Comparison of ENCODE assay signal across 8 mouse cellular contexts in genomic region chr2:29618926-29619483, GRCm38 (mm10). TPM values are rescaled to one million over a fixed set of nuclear protein-coding genes. Genes with fewer than 3 reads are reported as not detected.
DNase-seq lines count a peak whose midpoint lies in the region; ATAC-seq and TF ChIP-seq lines count a peak whose summit lies in the region.

No protein-coding gene starts in this region.

- H3K4me1 ChIP-seq in heart, embryonic 10.5 days = peaks cover 37% of the 10 kb centered on the region
- H3K4me1 ChIP-seq in testis, adult 2 months (ENCODE audit: control insufficient read depth, insufficient read depth, low read length) = peaks cover 17% of the 10 kb centered on the region
- peaks cover 28% of the 10 kb centered on the region for H3K4me1 ChIP-seq in limb, embryonic 10.5 days
- H3K4me1 ChIP-seq in neural tube, embryonic 15.5 days = peaks cover 39% of the 10 kb centered on the region

- peak overlapping the region; percentile 95; the same call in 1 of the 2 replicates for H3K27ac ChIP-seq in heart, embryonic 10.5 days
- no peak overlapping the region for H3K27ac ChIP-seq in testis, adult 2 months (ENCODE audit: control insufficient read depth, insufficient read depth, low read depth, low read length)
- peak overlapping the region; percentile 95; the same call in 1 of the 2 replicates for H3K27ac ChIP-seq in limb, embryonic 10.5 days
- H3K27ac ChIP-seq in neural tube, embryonic 15.5 days (replicated peaks) = no peak overlapping the region

- intact Hi-C loops in gastrocnemius, postnatal 36 days (cut with DNase I) = loop anchor here (2.0 to 5.0 kb wide), 2 partner anchors 33 to 112 kb away; no protein-coding TSS in a partner anchor

- H3K36me3 ChIP-seq in heart, embryonic 10.5 days = no peaks in the 10 kb centered on the region
- no peaks in the 10 kb centered on the region for H3K36me3 ChIP-seq in testis, adult 2 months (ENCODE audit: control insufficient read depth, insufficient read depth, low read length)
- H3K36me3 ChIP-seq in limb, embryonic 10.5 days = peaks cover 12% of the 10 kb centered on the region; the same call in 1 of the 2 replicates
- H3K36me3 ChIP-seq in neural tube, embryonic 15.5 days = no peaks in the 10 kb centered on the region

- 61% methylated on average over 8 of the region's 8 CpGs for WGBS in heart, embryonic 10.5 days
- 64% methylated on average over 8 of the region's 8 CpGs for WGBS in limb, embryonic 10.5 days
- WGBS in neural tube, embryonic 15.5 days = 65% methylated on average over 8 of the region's 8 CpGs

- peak overlapping the region; percentile 88; the same call in 1 of the 2 replicates for H3K4me3 ChIP-seq in heart, embryonic 10.5 days
- H3K4me3 ChIP-seq in testis, adult 2 months (ENCODE audit: control insufficient read depth, low read depth, low read length) = peak overlapping the region; percentile 70
- H3K4me3 ChIP-seq in limb, embryonic 10.5 days = peak overlapping the region; percentile 88
- peak overlapping the region; percentile 69 for H3K4me3 ChIP-seq in neural tube, embryonic 15.5 days (replicated peaks)

- no peak for TF ChIP-seq POLR2A in testis, adult 2 months (IDR thresholded peaks at IDR 0.05; ENCODE audit: control insufficient read depth, low read depth, low read length)

- no peaks in the 10 kb centered on the region for H3K27me3 ChIP-seq in heart, embryonic 10.5 days (ENCODE audit: insufficient read depth, poor library complexity, severe bottlenecking)
- H3K27me3 ChIP-seq in testis, adult 2 months (ENCODE audit: control insufficient read depth, insufficient read depth, low read length) = no peaks in the 10 kb centered on the region
- no peaks in the 10 kb centered on the region for H3K27me3 ChIP-seq in limb, embryonic 10.5 days (ENCODE audit: low read depth, poor library complexity, severe bottlenecking)
- H3K27me3 ChIP-seq in neural tube, embryonic 15.5 days (replicated peaks) = no peaks in the 10 kb centered on the region

- DNase-seq in heart, embryonic 10.5 days (ENCODE audit: low spot score) = no peak
- no peak for DNase-seq in heart, postnatal 4 days
- no peak for DNase-seq in testis, postnatal 14 days (ENCODE audit: low spot score)
- no peak for DNase-seq in limb, embryonic 10.5 days (ENCODE audit: low spot score)
- no peak for DNase-seq in urinary bladder, postnatal 14 days (ENCODE audit: low spot score)
- DNase-seq in gastrocnemius, postnatal 36 days = no peak

- no peak overlapping the region for H3K9ac ChIP-seq in neural tube, embryonic 15.5 days (replicated peaks)

- ATAC-seq in neural tube, embryonic 15.5 days (ENCODE audit: low FRiP score) = no peak

- H3K4me2 ChIP-seq in neural tube, embryonic 15.5 days = peak overlapping the region; percentile 11; the same call in 1 of the 2 replicates

- TF ChIP-seq CTCF in testis, adult 2 months (IDR thresholded peaks at IDR 0.05; ENCODE audit: control insufficient read depth, insufficient read depth, insufficient replicate concordance, low read depth, low read length) = no peak

- H3K9me3 ChIP-seq in heart, embryonic 10.5 days = no peaks in the 10 kb centered on the region
- no peaks in the 10 kb centered on the region for H3K9me3 ChIP-seq in limb, embryonic 10.5 days (replicated peaks)
- no peaks in the 10 kb centered on the region for H3K9me3 ChIP-seq in neural tube, embryonic 15.5 days (replicated peaks)

RNA-seq across cellular contexts. Expression of gene Rapgef1, which starts 0.5 kb away (rescaled TPM):
- polyA plus RNA-seq in heart, embryonic 10.5 days (2016; fragmentation: Nextera tagmentation; extraction: Ambion mirVana) = 11.2 and 13.4 TPM in 2 replicates
- 10 to 100 TPM; 96.3 to 98.4 TPM for total RNA-seq in heart, postnatal 4 days (2021)
- polyA plus RNA-seq in testis, adult 2 months (2012; rRNA removed) = 58.8 and 59.2 TPM in 2 replicates
- 17.2 and 18.1 TPM in 2 replicates for polyA plus RNA-seq in limb, embryonic 10.5 days (2016; fragmentation: Nextera tagmentation; extraction: Ambion mirVana)
- polyA plus RNA-seq in neural tube, embryonic 15.5 days (2015; fragmentation: Nextera tagmentation; extraction: Ambion mirVana) = 16.3 and 16.9 TPM in 2 replicates
- total RNA-seq in gastrocnemius, postnatal 36 days (2021) = 100 to 1,000 TPM; 102 to 117 TPM

Comparison
In these comparisons a context has a peak if more than half of its experiments do, and no peak if none do; other contexts are left out.
1. H3K27ac ChIP-seq: peak in heart, embryonic 10.5 days (single experiment) and limb, embryonic 10.5 days (single experiment); none in testis, adult 2 months (single experiment) and neural tube, embryonic 15.5 days (single experiment).
2. Peak in every context shown above with its lines, with median percentiles within 50 percentile points of each other: H3K4me3 ChIP-seq.